Mouse (Mus musculus): ENCODE results near the gene Chrd.

Chrd gene

DNA sequence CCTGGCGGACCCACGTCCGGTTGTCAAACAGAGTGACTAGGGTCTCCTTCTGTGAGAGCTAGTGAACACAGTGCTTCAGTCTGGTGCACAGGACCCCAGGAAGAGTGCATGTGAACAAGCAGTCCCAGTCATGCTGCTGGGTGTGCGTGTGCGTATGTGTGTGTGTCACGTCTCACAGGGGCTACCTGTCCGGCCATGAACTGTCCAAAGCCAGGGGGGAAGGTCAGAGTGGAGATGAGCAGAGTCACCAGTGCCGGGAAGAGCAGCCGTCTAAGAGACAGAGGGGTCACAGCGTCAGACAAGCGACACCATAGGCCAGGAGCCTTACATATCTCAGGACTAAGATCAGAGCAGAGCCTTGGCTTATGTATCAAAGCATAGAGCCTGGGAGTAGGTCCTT, 22.6 kb upstream of the Chrd start:
- no peak for DNase-seq (ENCODE audit: inconsistent age in 2 of 2, low spot score in 1 of 2)

DNA sequence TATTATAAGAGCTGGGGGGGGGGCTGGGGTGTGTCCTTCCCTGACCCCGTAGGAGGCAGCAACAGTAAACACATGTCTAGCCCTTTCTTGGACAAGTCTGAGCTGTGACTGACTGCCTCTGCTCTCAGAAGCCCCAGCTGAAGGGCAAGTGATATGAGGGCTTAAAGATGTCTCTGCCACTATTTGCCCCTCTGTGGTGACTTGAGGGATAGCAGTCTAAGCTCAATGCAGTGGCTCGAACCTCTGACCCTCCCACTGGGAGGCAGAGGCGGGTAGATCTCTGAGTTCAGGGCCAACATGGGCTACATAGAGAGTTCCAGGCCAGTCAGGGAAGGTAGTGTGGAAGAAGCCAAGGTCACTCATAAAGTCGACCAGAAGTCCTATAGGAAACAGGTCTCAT, 22.1 kb upstream of the Chrd start:
- no peak for DNase-seq (ENCODE audit: inconsistent age in 2 of 2, low spot score in 1 of 2)

DNA sequence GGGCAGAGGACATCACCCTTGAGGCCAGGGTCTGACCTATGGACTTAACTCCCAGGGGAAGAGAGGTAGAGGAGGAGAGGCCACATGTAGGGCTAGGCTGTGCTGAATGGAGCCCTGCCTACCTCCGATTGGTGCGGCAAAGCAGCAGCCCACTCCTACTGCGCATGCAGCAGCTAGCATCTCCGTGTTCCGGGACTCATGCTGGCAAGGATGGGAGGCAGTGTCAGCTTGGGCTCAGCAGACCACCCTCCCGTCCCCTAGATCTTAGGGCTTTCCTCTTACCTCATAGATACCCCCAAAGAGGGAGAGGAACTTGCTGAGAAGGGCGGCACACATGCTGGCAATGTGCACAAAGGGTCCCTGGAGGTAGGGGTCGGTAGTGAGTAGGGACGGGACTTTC, 20.7 kb upstream of the Chrd start:
- DNase-seq (ENCODE audit: inconsistent age in 2 of 2, low spot score in 1 of 2), result no peak

DNA sequence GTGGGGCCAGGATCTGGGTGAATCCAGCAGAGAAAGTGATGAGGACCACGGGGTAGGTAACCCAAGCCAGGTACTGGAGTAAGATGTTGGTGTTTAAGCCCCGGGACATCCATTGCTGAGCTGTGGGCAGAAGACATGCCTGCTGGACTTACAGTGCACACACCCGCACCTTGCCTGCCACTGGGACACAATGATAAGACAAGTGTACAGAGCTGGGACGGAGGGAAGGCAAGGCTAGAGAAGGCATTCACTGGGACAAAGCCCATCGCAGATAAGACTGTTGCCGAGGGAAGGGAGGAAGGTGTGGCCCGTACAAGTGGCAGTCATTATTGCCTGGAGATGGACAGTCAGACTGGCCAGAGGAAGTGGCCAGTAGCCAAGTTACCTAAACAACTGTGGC, 20.0 kb upstream of the Chrd start:
- DNase-seq (ENCODE audit: inconsistent age in 2 of 2, low spot score in 1 of 2), result no peak

DNA sequence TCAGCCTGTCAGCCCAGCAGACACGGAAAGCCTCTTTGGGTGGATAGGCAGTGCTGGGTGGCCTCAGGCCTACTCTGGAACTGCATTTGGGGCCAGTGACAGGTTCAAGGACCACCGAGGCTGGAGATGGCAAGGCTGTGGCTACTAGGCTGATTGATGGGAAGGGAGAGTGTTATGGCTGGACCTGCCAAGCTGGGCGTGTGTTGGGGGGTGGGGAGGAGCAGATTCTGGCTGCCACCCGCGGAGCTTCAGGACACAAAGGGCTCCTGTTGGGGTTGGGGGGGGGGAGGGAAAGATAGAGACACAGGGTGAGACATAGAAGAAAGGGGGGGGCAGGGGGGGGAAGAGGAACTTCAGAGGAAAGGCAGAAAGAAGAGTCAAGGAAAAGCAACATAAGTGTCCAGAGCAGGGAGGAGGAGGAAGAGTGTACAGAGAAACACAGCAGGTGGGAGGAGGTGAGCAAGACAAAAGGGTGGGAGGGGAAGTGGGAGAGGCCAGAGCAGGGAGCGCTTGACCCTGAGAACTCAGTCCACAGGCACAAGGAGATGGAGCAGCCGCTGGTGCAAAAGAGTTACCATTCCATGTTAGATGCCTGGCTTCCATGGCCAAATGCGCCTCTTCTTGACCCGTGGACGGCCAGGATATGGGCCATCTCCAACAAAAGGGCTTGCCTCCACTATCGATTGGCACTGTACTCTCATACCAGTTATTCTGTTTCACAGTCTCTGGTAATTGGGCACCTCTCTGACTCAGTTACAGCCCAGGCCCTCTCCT, 18.4 kb upstream of the Chrd start:
- peak in 1 of 2 experiments; percentile 62 for DNase-seq (ENCODE audit: inconsistent age in 2 of 2, low spot score in 1 of 2)

DNA sequence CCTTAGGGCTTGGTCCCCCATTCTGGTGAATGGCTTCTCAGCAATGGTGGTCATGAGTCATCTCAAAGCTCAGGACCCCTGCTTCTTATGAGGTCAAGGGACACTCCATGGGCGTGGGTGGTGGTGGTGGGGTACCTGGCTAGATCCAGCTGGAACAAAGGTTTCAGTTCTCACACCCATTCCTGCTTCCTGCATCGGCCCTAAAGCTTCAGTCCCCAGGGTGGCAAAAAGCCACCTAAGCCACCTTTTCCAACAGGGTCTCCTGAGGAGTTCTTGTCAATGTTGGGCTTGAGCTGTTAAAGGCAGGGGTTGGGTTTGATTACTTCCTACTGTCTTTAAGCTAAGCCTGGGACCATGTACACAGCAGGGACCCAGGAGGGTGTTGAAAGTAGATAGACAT, 17.8 kb upstream of the Chrd start:
- peak in 1 of 2 experiments; percentile 60 for DNase-seq (ENCODE audit: inconsistent age in 2 of 2, low spot score in 1 of 2)

DNA sequence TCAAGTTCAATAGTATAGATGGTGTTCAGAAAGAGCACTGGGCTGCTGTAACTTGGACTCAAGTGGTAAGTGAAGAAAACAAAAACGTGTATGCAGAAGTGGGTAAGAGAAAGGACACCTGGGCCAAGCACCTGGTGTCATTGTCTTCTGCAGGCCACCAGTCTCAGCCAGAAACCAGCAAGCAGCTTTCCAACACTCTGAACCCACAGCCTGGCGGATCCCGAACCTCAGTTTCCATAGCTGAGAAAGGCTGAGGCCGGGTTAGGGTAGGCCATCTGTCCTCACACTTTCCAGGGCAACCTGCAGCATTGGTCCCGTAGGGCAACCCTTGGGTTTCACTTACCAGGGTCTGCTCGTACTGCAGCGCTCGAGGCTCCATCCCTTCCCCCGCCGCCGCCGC, 17.4 kb upstream of the Chrd start:
- no peak for DNase-seq (ENCODE audit: inconsistent age in 2 of 2, low spot score in 1 of 2)

DNA sequence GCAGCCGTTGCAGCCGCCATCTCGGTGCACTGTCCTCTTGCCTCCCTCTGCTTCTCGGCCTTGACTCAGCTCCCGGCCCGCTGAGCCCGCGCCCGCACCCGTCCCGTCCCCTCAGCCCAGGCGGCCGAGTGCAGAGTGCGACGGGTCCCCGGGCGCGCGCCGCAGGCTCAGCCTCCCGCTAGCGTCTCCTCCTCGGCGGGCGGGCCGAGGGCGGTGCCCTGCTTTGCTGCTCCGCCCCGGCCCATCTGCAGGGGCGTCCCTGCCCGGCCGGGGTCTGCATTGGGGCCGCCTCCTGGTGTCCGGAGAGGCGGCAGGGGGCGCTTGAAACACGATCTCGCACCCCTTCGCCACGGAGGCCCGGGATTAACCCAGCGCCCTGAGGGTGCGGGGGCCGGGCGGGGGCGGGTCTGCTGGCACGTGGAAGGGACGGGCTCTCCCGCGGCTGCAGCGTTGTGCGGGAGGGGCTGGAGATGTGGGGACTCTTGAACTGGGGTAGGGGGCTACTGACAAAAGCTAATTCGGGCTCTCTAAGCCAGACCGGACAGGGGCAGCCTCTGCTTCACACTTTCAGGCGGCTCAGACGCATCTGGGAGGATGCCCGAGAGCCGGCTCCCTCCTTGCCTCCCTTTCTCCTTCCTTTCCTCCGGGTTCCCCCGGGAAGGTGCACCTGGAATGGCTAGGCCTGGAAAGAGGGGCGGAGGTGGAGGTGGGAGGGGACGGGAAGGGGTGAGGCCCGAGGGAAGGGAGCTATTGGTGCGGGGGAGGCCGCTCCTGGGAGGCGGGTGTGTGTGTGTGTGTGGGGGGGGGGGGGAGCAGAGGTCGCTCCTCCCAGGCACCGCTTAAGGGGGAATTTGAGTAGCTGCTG, 16.7 kb upstream of the Chrd start:
- DNase-seq (ENCODE audit: inconsistent age in 2 of 2, low spot score in 1 of 2), result peak; percentile 91 to 96

DNA sequence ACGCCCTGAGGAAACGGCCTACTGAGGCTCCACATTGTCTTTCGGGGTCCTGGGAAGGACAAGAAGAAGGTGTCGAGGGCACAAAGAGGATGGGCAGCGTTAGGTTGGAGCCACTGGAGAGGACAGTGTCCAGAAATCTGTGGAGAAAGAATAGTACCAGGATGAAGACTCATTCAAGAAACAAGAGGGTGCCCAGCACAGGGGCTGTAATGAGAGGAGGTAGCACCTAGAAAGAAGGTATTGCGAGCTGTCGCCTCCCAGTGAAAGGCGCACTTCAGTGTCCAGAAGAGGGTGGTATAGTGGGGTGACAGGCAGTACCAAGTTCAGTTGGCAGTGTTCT, 16.1 kb upstream of the Chrd start:
- DNase-seq (ENCODE audit: inconsistent age in 2 of 2, low spot score in 1 of 2), result no peak

DNA sequence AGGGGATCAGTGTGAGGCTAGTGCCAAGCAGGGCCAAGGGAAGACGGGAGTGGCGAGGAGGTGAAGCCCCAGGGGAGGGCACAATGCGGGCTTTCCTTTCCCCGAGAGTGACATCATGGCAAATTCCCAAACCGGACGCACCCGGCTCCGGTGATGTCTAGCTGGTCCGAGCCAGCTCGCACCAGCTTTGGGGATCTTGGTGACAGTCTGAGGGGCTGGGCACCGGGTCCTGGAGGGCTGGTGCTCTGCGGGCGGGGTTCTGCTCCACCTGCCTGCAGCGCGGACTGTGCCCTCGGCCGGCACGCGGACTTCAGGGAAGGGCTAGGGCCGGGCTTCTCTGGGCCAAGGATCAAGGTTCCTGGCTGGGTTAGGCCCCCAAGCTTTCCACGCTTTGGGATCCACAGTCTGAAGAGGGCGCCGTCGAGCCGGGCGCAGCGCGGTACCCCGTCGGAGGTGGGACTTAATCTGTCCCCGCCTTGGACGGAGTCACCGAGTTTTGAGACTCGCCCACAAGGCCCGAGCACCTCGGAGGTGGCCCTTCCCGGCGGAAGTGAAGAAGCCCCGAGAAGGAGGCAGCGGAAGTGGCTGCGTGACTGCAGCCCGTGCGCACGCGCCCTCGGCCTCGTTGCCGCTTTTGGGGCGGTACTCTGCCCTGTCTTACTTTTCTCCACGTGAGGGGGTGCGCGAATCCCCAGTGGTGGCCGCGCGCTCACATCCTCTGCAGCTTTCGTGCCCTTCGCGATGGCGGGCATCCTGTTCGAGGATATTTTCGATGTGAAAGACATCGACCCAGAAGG, 15.5 kb upstream of the Chrd start, which contains the start of the genes Polr2h and Clcn2:
Gene Polr2h, plus strand, starts transcription at position 485 of the 797 bp plus-strand sequence.
Gene Clcn2, minus strand, starts transcription at position 566 of the 797 bp plus-strand sequence.
- DNase-seq (ENCODE audit: inconsistent age in 2 of 2, low spot score in 1 of 2), result peak; percentile 99 to 100

DNA sequence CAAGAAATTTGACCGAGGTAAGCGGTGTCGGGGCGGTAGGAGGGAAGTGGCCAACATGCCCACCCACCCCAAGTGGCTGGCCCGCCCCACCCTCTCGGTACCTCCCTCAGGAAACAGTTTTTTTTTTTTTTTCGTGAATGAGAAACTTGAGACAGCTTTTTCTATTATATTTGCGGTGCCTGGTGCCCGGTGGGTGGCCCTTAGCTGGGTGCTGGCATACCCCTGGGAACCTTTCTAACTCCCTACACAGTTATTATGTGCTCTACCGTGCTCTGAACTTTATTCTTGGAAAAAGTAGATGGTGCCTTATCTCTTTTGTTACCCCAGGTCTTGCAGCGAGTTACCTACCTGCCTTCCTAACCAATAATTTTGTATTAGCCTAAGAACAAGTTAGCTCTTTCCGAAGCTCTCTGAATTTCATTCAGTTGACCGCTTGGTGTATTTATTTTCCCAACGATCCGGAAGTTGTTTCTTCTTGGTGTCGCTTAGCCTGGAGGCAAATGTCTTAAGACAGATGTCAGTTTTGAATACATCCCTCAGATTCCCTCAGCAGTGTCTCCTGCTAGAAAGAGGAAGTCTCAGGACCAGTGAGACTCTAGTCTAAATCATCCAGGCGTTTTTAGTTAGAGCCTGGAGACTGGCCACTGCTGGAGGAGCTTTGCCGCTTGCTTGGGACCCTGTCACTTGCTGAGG, 14.8 kb upstream of the Chrd start:
- no peak for DNase-seq (ENCODE audit: inconsistent age in 2 of 2, low spot score in 1 of 2)

DNA sequence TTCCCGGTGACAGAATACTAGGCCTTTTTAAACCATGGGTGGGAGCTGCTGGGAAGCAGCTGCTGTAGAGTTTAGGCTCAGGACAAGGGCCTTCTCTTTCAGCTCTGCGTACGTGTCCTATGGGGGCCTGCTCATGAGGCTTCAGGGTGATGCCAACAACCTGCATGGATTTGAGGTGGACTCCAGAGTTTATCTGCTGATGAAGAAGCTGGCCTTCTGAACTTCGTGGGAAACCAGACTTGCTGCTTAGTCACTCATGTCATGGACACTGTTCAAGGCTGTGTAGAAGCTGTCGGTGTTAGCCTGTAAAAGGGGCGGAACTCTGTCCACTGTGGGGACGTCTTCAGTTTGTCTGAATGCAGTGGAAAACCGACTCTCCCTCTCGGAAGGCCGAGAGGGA, 11.1 kb upstream of the Chrd start:
- peak; percentile 74 to 87 for DNase-seq (ENCODE audit: inconsistent age in 2 of 2, low spot score in 1 of 2)

DNA sequence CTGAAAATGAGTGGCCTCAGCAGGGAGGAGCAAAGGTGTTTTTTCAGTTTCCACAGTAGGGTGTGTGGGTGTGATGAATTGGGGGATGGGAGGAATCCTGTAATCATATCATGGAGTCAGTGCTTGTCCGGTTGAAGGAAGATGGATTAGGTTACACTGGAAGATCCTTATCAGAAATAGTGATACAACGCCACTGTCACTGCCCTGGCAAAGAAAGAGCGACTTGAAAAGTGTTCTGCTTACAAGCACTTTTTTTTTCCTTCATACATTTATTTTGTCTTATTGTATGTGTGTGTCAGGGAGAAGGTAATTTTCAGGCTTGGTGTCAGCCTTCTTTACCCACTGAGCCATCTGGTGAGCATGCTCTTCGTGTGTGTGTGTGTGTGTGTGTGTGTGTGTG, 10.2 kb upstream of the Chrd start:
- peak in 1 of 2 experiments; percentile 59 for DNase-seq (ENCODE audit: inconsistent age in 2 of 2, low spot score in 1 of 2)

DNA sequence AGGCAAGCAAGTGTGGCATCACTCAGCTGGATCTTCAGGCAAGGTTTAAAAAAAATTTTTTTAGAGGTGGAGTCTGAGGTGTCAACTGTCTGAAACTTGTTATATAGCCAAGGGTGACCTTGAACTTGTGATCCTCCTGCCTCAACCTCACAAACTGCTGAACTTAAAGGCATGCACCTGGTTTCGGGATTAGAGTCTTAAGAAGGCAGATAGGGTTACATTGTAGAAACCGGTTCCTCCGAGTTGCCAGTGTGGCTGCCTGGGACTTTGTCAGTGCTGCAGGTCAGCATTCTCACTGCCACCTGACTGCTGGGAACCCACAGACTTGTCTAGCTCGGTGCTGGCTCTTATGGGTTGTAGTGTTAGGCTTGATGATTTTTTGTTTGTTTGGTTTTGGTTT, 9.7 kb upstream of the Chrd start:
- no peak for DNase-seq (ENCODE audit: inconsistent age in 2 of 2, low spot score in 1 of 2)

DNA sequence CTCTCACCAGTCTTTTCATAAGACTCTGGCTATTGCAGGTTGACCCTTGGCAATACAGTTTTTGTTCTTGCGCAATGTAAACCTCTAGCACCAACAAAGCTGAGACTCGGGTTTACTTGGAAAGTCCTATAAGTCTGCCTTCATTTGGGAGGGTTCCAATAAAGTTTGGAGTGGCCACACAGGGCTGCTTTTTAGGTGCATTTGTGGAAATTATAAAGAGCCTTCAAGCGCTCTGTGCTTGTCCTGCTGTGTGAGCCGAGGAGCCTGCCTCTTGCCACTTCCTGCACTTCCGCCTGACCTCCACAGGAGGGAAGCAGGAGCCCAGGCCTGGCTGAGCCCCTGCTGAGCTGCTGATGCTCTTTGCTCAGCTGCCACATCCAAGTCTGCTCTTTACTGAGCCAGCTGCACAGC, 8.6 kb upstream of the Chrd start:
- peak; percentile 82 to 90 for DNase-seq (ENCODE audit: inconsistent age in 2 of 2, low spot score in 1 of 2)

DNA sequence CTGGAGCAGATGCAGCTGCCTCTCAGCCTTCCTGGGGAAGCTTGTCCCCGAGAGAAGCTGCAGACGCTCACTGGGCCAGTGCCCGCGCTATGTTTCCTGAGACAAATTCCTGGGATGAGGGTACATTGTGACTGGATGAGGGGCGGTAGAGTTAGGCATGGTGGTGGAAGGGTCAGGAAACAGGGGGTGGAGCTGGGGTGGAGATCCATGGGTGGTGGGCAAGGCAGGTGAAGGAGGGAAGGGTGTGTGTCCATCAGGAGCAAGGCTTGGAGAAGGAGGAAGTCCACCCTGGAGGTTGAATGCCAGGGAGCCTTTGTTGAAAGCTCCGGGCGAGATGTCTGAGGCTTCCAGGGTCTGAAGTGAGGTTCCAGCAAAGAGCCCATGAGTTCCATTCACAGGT, 7.6 kb upstream of the Chrd start:
- DNase-seq (ENCODE audit: inconsistent age in 2 of 2, low spot score in 1 of 2), result no peak

DNA sequence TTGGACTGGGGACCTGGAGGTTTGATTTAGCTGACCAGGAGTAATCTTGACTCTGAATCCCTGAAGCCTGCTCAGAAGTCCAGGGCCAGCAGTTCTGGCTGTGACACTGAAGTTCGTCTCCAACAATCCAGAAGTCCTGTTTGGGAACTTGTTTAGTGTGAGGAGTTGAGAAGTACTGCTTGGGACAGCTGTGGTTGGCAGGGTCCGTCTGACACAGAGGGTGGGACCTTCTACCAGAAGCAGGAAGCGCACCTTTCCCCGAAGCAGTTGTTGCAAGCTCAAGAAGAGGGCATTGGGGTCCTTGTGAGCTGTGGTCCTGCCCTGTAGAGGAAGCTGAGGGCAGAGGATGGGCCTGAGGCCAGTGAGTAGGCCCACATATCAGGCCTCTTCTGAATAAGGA, 7.2 kb upstream of the Chrd start:
- DNase-seq (ENCODE audit: inconsistent age in 2 of 2, low spot score in 1 of 2), result no peak

DNA sequence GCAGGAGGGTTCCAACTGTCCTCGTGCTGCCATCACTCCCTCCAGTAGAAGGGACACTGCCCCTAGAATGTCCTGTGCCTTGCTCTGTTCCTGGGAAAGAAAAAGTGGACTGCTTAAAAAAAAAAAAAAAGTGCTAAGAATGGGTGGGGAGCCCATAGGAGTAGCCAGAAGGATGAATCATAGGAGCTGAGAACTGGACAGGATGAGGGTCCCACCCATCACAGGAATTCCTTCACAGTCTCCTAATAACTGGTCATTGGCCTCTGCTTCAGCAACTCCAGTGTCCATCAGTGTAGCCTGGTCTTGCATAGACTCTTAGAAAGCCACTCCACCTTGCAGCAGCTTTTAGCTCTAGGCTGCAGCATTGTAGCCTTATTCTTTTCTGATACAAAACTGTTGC, 6.5 kb upstream of the Chrd start:
- no peak for DNase-seq (ENCODE audit: inconsistent age in 2 of 2, low spot score in 1 of 2)

DNA sequence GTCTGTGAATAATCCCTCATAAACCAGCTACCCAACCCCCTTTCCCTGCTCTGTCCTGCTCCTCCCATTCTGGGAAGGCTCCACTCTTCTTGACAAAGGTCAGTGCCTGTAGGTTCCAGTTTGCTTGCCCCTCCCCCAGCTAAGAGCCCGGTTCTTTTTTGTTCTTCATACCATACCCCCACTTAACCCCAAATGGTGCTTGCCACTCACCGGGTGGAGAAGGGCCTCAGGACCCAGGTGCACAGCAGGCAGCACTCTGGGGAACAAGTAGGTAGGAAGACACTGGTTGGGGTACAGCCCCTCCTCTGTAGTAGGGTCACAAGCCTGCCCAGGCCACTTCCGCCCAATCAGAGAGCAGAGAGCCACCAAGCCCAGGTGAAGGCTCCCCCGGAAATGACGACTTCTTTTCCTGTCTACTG, 2.6 kb upstream of the Chrd start:
- peak in 1 of 2 experiments; percentile 59 for DNase-seq (ENCODE audit: inconsistent age in 2 of 2, low spot score in 1 of 2)

DNA sequence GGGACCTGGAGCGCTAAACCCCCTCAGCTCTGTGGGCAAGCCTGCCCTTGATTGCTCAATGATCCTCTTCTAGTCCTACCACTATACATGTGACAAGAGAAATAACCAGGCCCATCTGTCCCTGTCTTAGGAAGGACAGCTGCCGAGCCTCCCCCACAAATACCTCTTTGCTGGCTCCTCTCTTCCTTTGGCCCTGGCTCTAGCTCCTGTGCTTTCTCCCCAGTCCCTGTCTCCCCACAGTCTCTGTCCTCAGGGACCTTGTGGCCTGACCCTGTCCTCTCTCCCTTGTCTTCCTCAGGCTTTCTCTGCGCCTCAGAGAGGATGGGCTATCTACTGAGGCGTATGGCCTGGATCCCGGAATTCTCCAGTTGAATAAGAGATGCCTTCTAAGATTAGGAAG, 1.2 kb upstream of the Chrd start:
- no peak for DNase-seq (ENCODE audit: inconsistent age in 2 of 2, low spot score in 1 of 2)
